Mouse (Mus musculus) ES-E14 (cell line): Measurements from ENCODE around the gene Emilin2.

Experiments
- CHD2 ChIP-seq: IDR thresholded peaks from 2 replicates; pipeline ENCODE4 v1.6.1; 2014; ENCODE audit warnings: mild to moderate bottlenecking, low read depth, low read length, inconsistent platforms
- HCFC1 ChIP-seq: IDR thresholded peaks from 2 replicates; pipeline ENCODE4 v1.6.1; 2012; ENCODE audit warnings: low read length, inconsistent platforms, borderline replicate concordance; ENCODE audit not compliant: insufficient read depth
- ZNF384 ChIP-seq: IDR thresholded peaks from 2 replicates; pipeline ENCODE4 v1.6.1; 2012; ENCODE audit warnings: low read depth, low read length, inconsistent platforms

DNA sequence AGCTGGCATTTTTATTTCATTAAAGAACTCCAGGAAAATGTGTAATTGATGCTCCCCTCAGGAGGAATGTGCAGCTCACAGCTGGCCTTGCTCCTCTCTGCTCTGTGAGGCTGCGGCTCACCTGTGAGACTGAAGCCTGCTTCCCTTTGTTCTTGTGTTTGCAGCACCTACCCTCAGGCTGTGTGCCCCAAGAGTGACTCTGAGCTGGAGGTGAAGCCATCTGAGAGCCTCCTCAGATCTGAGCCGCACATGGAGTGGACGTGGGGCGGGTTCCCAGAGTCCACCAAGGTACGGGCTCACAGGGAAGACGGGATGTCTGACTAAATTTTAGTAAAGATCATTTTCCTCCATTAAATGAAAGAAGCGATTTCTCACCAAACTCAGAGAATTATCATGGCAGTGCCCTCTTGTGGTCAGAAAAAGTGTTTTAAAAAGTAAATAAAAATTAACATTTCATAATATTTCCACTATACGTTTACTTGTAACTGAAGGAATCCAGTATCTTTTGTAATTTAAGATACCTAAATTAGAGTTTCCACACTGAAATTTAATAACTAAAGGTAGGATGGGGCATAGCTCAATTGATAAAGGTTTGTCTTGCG, 81.6 kb downstream of the Emilin2 start:
- TF ChIP-seq HCFC1 (no peak), ZNF384 (no peak), CHD2 (no peak)
